Mouse (Mus musculus) liver, postnatal 0 days (tissue): ENCODE results near the gene Gcdh. TPM values are rescaled to one million over a fixed set of nuclear protein-coding genes. Genes with fewer than 3 reads are reported as not detected.
A peak's percentile ranks its signal among the peaks of the same experiment; 100 is the strongest.
"Not testable (repeated sequence)": the region's sequence is repeated elsewhere in the genome, so short reads cannot be mapped to it uniquely, and the experiment has no call there.

Source experiments
- ATAC-seq: fragments of 200-750 bp; cut with Nextera tagmentation; 2 replicates; pipeline ENCODE4 v1.8.0; 2017; ENCODE audit warnings: mild to moderate bottlenecking, moderate library complexity
- DNase-seq: peaks from one replicate; pipeline ENCODE4 v3.0.0-alpha.2; 2016
- H3K27ac ChIP-seq: fragments of 300-500 bp; sonication (generic); 2 replicates; pipeline ENCODE4 v1.5.1; 2014; ENCODE audit warnings: antibody characterized with exemption, moderate library complexity, mild to moderate bottlenecking, low read depth
- H3K27me3 ChIP-seq: fragments of 300-500 bp; sonication (generic); 2 replicates; pipeline ENCODE4 v1.6.1; 2014; ENCODE audit warnings: low read length, control low read depth, mixed read lengths; ENCODE audit not compliant: insufficient read depth
- H3K36me3 ChIP-seq: fragments of 300-500 bp; sonication (generic); replicated peaks from 2 replicates; pipeline ENCODE4 v1.6.1; 2014; ENCODE audit warnings: mild to moderate bottlenecking, control low read depth, low read length, moderate library complexity, mixed read lengths; ENCODE audit not compliant: insufficient read depth
- H3K4me1 ChIP-seq: fragments of 300-500 bp; sonication (generic); 2 replicates; pipeline ENCODE4 v1.6.1; 2014; ENCODE audit warnings: antibody characterized with exemption, mild to moderate bottlenecking, control low read depth; ENCODE audit not compliant: insufficient read depth
- H3K4me2 ChIP-seq: fragments of 300-500 bp; sonication (generic); 2 replicates; pipeline ENCODE4 v1.6.1; 2014; ENCODE audit warnings: low read depth, mild to moderate bottlenecking, low read length, moderate library complexity, mixed read lengths
- H3K4me3 ChIP-seq: fragments of 300-500 bp; sonication (generic); 2 replicates; pipeline ENCODE4 v1.5.1; 2014; ENCODE audit warnings: low read depth, low read length
- H3K9ac ChIP-seq: fragments of 300-500 bp; sonication (generic); replicated peaks from 2 replicates; pipeline ENCODE4 v1.6.1; 2014; ENCODE audit warnings: mild to moderate bottlenecking, moderate library complexity
- H3K9me3 ChIP-seq: fragments of 300-500 bp; sonication (generic); 2 replicates; pipeline ENCODE4 v1.6.1; 2016; ENCODE audit warnings: mild to moderate bottlenecking, control low read depth, low read length, mixed read lengths
- CTCF ChIP-seq: sonication (generic); IDR thresholded peaks from 2 replicates; pipeline ENCODE4 v1.5.1; 2016; ENCODE audit warnings: antibody characterized with exemption, low read depth
- EP300 ChIP-seq: IDR thresholded peaks from 2 replicates; pipeline ENCODE4 v1.6.1; 2016; ENCODE audit warnings: antibody characterized with exemption, low read depth, mild to moderate bottlenecking
- WGBS: fragments of 180-500 bp; shearing (Covaris S2); extraction: QIAGEN DNeasy Blood & Tissue Kit; methylation state at CpG from one replicate; pipeline ENCODE4 v1.1.7; 2014; ENCODE audit not compliant: insufficient replicate concordance; 5-methylcytosine and 5-hydroxymethylcytosine counted together
- polyA plus RNA-seq: library from polyadenylated mRNA; unstranded; fragments of >200 nt; fragmentation: Nextera tagmentation; extraction: Ambion mirVana; gene quantifications from 2 replicates; pipeline ENCODE4 v1.2.1, GENCODE M21; 2015

The Gcdh gene
- polyA plus RNA-seq, 1 experiment from 2014 or later = 139 TPM

- ATAC-seq = peak; percentile 93
- no peaks in the 10 kb centered on the region for H3K9me3 ChIP-seq
- peak within 1 kb of the TSS; percentile 84 for H3K27ac ChIP-seq
- TF ChIP-seq EP300 (0 out of 2 replicates have a peak, but pooled peaks have one; percentile 27), CTCF (no peak)
- peak; percentile 97 for DNase-seq
- peaks cover 22% of the 10 kb centered on the region for H3K36me3 ChIP-seq
- peak within 1 kb of the TSS; percentile 85 for H3K9ac ChIP-seq
- peak within 1 kb of the TSS; percentile 95 for H3K4me2 ChIP-seq
- 1% methylated on average over 45 of the region's 45 CpGs for WGBS
- peaks cover 31% of the 10 kb centered on the region for H3K4me1 ChIP-seq
- H3K4me3 ChIP-seq = peak within 1 kb of the TSS; percentile 65
- peaks cover 16% of the 10 kb centered on the region for H3K27me3 ChIP-seq
Observed at GRCm38 (mm10) chr8:84908421-84909161, 14.9 kb upstream of the Gcdh start, which contains the start of gene Dnase2a. Dnase2a (plus strand) TSS chr8:84908560.

- 0 out of 2 replicates have a peak, but pooled peaks have one; percentile 3 for TF ChIP-seq CTCF
- not testable (repeated sequence) for H3K9me3 ChIP-seq, DNase-seq
- peaks cover 15% of the 10 kb centered on the region for H3K27me3 ChIP-seq
- H3K4me2 ChIP-seq = peak overlapping the region; percentile 95
- H3K36me3 ChIP-seq = peaks cover 23% of the 10 kb centered on the region
- H3K9ac ChIP-seq = peak overlapping the region; percentile 85
- peaks cover 26% of the 10 kb centered on the region for H3K4me1 ChIP-seq
- peak overlapping the region; percentile 65 for H3K4me3 ChIP-seq
- peak overlapping the region; percentile 72; the same call in 1 of the 2 replicates for H3K27ac ChIP-seq
- peak; percentile 7 for ATAC-seq
- WGBS = 17% methylated on average over 6 of the region's 7 CpGs
Observed at GRCm38 (mm10) chr8:84907979-84908378, 14.3 kb upstream of the Gcdh start.

- WGBS = 70% methylated on average over 8 of the region's 8 CpGs
- no peak overlapping the region for H3K9ac ChIP-seq
Observed at GRCm38 (mm10) chr8:84907493-84907892, 13.8 kb upstream of the Gcdh start.

GRCm38 (mm10) chr8:84907037-84907436 is 13.3 kb upstream of the Gcdh start:
- Histone ChIP-seq H3K36me3 (peaks cover 23% of the 10 kb centered on the region), H3K4me1 (peaks cover 20% of the 10 kb centered on the region), H3K27ac (no peak overlapping the region), H3K9ac (no peak overlapping the region), H3K9me3 (no peaks in the 10 kb centered on the region), H3K4me2 (no peak overlapping the region), H3K4me3 (no peak overlapping the region), H3K27me3 (peaks cover 5% of the 10 kb centered on the region)
- no peak for ATAC-seq
- 82% methylated on average over 9 of the region's 9 CpGs for WGBS
- no peak for TF ChIP-seq CTCF
- TF ChIP-seq EP300 = no peak
- DNase-seq = no peak

More at GRCm38 (mm10) chr8:84907493-84907892, 13.8 kb upstream of the Gcdh start:
- TF ChIP-seq EP300 (no peak), CTCF (no peak)
- H3K4me3 ChIP-seq = no peak overlapping the region
- no peak overlapping the region for H3K27ac ChIP-seq
- ATAC-seq (no peak), DNase-seq (no peak)
- no peak overlapping the region for H3K4me2 ChIP-seq
- H3K4me1 ChIP-seq = peaks cover 21% of the 10 kb centered on the region
- peaks cover 23% of the 10 kb centered on the region for H3K36me3 ChIP-seq
- H3K9me3 ChIP-seq = no peaks in the 10 kb centered on the region
- H3K27me3 ChIP-seq = peaks cover 10% of the 10 kb centered on the region

- TF ChIP-seq EP300 (no peak), CTCF (no peak)
- H3K27me3 ChIP-seq = no peaks in the 10 kb centered on the region
- H3K36me3 ChIP-seq = peaks cover 21% of the 10 kb centered on the region
- H3K9ac ChIP-seq = 0 out of 2 replicates have a peak overlapping the region, but pooled peaks have one; percentile 35
- H3K4me3 ChIP-seq = peak overlapping the region; percentile 93; the same call in 1 of the 2 replicates
- WGBS = 83% methylated on average over 7 of the region's 7 CpGs
- no peak overlapping the region for H3K27ac ChIP-seq
- DNase-seq (no peak), ATAC-seq (no peak)
- peak overlapping the region; percentile 90 for H3K4me2 ChIP-seq
- peaks cover 26% of the 10 kb centered on the region for H3K4me1 ChIP-seq
- H3K9me3 ChIP-seq = no peaks in the 10 kb centered on the region
Observed at GRCm38 (mm10) chr8:84904351-84904750, 10.6 kb upstream of the Gcdh start.

GRCm38 (mm10) chr8:84902920-84903661 is 9.4 kb upstream of the Gcdh start:
- Histone ChIP-seq H3K4me3 (peak overlapping the region; percentile 93), H3K4me2 (peak overlapping the region; percentile 90), H3K9me3 (no peaks in the 10 kb centered on the region), H3K27ac (peak overlapping the region; percentile 95), H3K36me3 (peaks cover 21% of the 10 kb centered on the region), H3K9ac (peak overlapping the region; percentile 98), H3K4me1 (peaks cover 19% of the 10 kb centered on the region), H3K27me3 (no peaks in the 10 kb centered on the region)
- WGBS = under 1% methylated on average over 66 of the region's 68 CpGs
- ATAC-seq (peak; percentile 84), DNase-seq (peak; percentile 94)
- peak; percentile 97 for TF ChIP-seq CTCF
- peak; percentile 48; the same call in 1 of the 2 replicates for TF ChIP-seq EP300
